Mouse (Mus musculus) kidney, postnatal 14 days (tissue): ENCODE measurements around the gene Meox2.
"Not testable (repeated sequence)": the region's sequence is repeated elsewhere in the genome, so short reads cannot be mapped to it uniquely, and the experiment has no call there.

Experiments
- DNase-seq: peaks from one replicate; pipeline ENCODE4 v3.0.0; 2022; ENCODE audit warnings: mixed read lengths

Gene Meox2

DNA sequence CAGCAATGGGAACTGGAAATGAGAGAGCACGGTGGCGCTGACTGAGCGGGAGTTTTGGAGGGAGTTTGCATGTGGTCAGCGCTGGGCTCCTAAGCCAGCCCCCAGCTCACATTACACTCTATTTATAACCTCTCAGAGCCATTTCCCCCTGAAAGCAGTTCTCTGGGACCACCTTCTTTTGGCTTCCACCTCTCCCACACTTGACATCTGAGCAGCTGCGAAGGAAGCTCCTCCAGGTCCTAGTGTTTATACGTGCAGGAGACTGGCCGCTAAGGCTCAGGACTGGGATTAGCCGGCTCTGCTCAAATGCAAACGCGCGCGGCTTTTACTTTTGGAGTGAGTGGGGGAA is at the start of gene Meox2:
Gene Meox2, plus strand, starts transcription at position 151 of the 349 bp plus-strand sequence.
- peak; percentile 3 for DNase-seq

DNA sequence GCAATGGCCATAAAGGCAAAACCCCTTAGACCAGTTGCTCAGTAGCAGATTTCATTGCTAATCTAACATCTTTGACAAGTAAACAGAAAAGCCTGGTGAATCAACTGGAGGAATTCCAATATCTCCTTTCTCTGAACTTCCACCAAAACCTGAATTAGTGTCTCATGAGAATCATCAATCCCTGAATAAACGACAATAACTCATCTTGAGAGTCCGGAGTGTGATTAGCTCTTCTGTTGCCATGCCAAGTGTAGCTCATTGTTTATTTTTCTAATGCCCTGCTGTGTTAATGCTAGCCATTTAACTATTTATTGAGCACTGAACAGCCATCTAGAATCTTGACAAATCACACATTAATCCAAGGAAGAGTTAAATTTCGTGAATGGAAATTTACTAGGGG is 35.7 kb upstream of the Meox2 start:
- no peak for DNase-seq

DNA sequence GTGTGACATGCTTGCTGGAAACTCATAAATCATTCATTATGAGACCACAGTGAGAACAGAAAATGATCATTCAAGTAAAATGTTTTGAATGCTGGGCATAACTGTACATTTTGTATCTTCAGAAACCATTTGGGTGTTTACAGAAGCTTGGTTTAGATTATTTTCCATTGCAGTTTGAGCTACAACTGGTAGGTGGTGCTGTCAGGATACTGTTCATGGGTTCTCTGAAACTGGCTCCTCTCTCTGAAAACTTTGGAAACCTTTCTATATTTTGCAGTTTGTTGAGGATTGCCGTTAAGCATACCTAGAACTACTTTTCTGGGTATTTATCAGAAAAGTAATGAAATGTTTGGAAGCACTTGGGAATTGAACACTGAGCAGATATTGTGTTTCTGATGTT is 31.0 kb upstream of the Meox2 start:
- DNase-seq: peak; percentile 8

- not testable (repeated sequence) for DNase-seq
Observed at GRCm38 (mm10) chr12:37080005-37080404, 28.3 kb upstream of the Meox2 start.

GRCm38 (mm10) chr12:37106541-37106940 is 1.8 kb upstream of the Meox2 start:
- no peak for DNase-seq

DNA sequence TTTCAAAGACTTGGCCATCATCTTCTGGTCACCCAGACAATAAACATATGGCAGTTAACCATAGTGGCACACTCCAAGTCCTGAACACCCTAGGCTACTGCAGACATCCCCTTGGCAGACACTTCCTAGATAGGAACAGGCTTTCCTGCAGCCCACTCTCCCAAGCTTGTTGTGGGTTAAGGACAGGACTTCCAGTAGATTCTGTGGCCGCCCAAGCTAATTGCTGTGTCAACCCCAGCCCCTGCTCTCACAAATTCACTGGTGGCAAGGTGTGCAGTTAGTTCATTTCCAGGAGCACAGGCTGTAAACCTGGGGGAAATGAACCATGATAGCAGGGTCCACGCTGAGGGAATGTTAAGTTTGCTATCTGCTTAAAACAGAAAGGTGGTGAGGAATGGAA is 1.2 kb upstream of the Meox2 start:
- no peak for DNase-seq

- DNase-seq: no peak
Observed at GRCm38 (mm10) chr12:37107713-37108389, 489 bp upstream of the Meox2 start.

DNA sequence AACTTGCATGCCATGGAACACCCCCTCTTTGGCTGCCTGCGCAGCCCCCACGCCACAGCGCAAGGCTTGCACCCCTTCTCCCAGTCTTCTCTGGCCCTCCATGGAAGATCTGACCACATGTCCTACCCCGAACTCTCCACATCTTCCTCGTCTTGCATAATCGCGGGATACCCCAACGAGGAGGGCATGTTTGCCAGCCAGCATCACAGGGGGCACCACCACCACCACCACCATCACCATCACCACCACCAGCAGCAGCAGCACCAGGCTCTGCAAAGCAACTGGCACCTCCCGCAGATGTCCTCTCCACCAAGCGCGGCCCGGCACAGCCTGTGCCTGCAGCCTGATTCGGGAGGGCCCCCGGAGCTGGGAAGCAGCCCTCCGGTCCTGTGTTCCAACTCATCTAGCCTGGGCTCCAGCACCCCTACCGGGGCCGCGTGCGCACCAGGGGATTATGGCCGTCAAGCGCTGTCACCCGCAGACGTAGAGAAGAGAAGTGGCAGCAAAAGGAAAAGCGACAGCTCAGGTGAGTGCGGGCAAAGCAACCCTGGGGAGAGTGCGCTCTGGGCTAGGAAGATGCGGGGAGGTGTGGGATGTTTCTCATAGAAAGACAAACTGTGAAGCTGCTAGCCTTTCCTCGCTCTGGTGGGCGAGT is 606 bp downstream of the Meox2 start:
- DNase-seq: peak; percentile 5

DNA sequence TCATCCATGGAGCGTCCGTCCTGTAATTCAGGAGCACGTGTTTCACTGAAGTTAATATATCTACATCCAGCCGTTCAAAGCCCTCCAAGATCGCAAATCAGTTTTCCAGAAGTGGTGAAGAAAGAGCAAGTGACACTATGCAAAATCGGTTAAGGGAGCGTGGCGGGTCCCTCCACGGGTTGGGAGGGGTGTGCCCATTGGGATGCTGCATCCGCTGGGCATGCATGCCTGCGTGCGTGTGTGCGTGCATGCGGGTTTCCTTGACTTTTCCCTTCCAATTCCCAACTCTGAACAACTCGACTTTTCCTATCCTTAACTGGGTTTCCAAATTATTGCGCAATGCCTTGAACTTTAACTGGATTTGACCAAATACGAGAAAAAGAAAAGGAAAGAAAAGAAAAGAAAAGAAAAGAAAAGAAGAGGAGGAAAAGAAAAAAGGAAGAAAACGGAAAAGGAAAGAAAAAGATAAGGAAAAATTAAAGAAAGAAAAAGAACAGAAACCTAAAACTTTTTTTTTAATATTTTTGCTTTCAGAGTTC is 1.2 kb downstream of the Meox2 start:
- DNase-seq: peak; percentile 1

GRCm38 (mm10) chr12:37110977-37111376 is 2.6 kb downstream of the Meox2 start:
- no peak for DNase-seq

GRCm38 (mm10) chr12:37119246-37119645 is 10.9 kb downstream of the Meox2 start:
- DNase-seq: no peak

DNA sequence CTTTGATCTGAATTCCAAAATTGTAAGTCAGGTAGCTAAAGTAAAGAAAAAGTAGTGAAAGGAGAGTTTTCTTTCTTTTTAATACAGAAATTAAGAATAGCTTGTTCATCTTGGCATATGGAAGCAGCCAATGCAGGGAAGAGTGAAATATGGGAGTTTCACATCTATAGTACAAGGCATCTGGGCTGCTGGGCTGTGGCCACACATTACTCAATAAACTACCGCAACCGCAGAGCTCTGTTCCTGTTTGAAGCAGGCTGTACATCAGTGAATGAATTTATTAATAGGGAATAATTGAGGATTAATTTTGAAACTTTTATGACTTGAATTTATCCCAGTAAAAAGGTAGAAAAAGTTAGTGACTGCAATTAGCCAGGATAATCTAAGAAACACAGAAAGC is 15.4 kb downstream of the Meox2 start:
- no peak for DNase-seq

- no peak for DNase-seq
Observed at GRCm38 (mm10) chr12:37142080-37142703, 33.9 kb downstream of the Meox2 start.

- DNase-seq: no peak
Observed at GRCm38 (mm10) chr12:37143879-37144278, 35.5 kb downstream of the Meox2 start.

GRCm38 (mm10) chr12:37167742-37168141 is 59.4 kb downstream of the Meox2 start:
- DNase-seq: no peak

GRCm38 (mm10) chr12:37173324-37173723 is 65.0 kb downstream of the Meox2 start:
- no peak for DNase-seq

DNA sequence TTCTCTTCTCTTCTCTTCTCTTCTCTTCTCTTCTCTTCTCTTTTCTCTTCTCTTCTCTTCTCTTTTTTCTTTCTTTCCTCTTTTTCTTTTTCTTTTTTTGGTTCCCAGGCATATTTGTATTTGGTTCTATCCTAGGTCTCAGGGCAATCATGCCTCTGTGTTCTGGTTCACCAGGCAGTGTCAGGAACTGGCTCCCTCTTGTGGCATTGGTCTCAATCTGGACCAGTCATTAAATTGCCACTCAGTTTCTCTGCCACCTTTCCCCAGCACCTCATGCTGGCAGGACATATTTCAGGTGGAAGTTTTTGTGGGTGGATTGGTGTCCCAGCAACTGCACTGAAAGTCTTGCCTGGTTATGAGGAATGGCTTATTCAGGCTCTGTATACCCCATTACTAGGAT is 75.3 kb downstream of the Meox2 start:
- DNase-seq: peak; percentile 21

DNA sequence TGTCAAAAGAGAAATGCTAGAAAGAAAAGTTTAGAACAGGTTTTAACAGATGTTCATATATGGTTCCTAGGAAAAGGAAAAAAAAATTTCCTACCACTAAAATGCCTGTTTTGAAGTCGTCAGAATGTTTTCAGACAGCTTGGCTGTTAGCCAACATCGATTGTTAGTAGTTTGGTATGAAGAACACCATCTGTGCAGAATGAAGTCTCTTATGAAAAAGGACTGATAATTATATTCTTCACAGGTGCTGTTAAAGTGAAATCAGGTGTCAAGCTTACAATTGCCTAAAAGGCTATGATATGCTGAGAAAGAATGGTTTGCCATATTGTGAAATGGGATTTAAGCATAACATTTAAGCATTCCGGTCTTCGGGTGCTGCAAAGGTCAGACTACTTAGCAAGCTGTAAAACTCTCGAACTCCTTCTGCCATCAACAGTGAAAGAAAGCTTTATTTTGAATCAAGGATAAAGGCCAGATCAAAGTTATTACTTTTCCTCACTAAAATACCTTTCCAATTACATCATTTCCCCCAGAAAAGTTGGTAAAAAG is 80.7 kb downstream of the Meox2 start:
- DNase-seq: no peak
